Mouse (Mus musculus): ENCODE data around the gene Zfp664.

The Zfp664 gene

DNA sequence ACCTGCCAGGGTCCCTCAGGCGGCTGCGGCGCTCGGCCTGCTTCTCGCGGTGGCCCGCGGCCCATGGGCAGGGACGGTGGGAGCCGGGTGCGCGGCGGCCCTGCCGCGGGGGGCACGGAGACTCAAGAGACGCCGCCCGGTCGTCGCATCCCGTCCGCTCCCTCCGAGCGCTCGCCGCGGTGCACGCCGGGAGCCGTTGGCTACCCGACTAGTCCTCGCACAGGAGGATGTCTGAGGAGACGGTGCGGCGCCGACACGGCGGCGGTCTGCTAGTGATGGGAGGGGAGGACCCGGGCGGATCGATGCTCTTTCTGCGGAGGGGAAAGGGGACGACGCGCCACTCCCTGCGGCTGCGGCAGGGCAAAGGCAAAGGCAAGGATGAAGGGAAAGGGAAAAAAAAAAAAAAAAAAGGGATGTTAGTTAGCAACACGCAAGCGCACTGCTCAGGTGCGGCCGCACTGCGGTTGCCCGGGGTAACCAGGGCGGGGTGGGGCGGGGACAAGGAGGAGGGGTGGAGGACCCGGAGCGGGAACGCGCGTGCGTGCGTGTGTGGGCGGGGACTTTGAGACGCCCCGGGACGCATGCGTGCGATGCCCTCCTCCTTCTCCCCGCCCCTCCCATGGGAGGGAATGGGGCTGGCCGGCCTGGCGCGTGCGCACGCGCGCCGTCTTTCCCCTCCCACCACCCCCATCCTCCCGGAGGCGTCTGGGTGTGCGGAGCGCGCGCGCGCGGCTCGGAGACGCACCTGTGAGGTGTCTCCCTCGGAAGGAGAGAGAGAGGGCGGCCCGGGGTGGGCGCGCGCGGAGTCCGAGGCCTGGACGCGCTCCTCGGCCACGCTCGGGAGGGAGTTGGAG, at the start of gene Zfp664, which contains the start of gene Ccdc92:
Zfp664 (plus strand) TSS at position 679 of the 854 bp plus-strand sequence.
Ccdc92 (minus strand) TSS at position 412 of the 854 bp plus-strand sequence.
- DNase-seq, result peak; percentile 99

DNA sequence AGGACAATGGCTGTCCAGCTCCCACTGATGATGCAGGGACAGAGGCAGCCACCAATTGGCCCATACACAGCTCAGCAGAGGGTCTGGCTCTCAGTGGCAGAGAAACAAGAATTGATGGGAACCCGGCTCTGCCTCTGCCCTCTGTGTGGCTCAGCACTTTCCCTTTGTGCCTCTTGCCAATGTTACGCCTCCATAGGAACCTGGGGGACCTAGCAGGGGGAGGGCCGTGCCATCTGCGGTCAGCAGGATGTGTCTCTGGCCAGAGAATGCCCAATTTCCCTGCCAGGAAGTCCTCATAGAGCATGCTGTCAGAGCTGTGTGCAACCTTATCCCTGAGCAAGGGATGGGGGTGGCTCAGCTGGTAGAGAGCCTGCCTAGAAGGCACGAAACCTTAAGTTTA, 47.7 kb upstream of the Zfp664 start:
- DNase-seq, result peak; percentile 12

DNA sequence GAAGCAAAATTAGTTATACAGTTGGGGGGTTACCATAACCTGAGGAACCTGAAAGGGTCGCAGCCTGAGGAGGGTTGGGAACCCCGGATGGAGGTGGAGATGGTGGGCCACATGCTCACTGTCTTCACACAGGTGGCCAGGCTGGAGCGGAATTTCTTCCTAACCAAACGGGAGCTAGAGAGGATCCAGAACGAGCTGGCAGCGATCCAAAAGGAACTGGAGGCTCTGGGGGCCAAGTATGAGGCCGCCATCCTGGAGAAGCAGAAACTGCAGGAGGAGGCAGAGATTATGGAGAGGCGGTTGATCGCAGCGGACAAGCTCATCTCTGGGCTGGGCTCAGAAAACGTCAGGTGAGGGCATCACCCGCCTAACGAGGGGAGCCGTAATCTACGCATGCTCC, 45.4 kb upstream of the Zfp664 start:
- DNase-seq, result no peak

DNA sequence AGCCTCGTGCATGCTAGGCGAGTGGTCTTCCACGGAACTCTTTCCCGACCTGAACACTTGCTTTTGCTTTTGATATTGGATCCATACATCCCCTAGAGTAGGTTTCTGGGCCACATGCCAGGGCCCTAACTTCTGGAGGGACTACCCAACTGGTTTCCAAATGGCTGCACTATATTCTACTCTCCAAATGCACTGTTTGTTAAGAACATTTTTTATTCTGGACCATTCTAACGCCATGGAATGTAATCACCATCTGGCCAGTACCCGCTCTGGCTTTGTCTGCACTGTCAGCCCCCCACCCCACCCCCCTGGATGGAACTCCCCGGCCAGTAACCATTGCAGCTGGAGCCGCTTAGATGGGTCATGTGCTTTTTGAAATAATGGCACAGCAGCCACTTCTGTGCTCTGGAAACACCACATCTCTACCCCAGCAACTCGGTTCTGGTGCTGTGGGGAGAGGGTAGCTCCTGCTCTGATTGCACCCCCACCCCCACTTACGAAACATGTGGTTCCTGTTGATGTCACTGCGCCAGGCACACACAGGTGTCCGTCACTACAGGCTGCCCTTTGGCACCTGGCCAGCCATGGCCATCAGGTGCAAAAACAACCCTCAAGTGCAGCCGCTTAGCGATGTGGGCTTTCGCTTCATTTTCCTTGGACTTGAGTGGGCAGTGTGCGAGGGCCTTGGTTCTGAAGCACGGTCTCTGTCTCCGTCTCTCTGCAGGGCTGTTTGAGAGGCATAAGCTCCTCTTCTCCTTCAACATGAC, 40.2 kb upstream of the Zfp664 start:
- DNase-seq, result no peak

DNA sequence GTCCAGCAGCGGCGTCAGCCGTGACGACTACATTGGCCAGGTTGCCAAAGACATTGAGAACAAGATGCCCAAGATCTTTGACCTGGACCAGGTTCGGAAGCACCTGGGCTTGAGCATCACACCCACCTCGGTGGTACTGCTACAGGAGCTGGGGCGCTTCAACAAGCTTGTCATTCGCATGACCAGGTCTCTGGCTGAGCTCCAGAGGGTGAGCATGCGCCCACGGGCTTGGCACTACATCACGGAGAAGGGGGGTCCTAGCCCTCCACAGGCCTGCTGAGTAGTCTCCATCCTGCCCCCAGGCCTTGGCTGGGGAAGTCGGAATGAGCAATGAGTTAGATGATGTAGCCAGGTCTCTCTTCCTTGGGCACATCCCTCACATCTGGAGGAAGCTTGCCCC, 32.2 kb upstream of the Zfp664 start:
- no peak for DNase-seq

DNA sequence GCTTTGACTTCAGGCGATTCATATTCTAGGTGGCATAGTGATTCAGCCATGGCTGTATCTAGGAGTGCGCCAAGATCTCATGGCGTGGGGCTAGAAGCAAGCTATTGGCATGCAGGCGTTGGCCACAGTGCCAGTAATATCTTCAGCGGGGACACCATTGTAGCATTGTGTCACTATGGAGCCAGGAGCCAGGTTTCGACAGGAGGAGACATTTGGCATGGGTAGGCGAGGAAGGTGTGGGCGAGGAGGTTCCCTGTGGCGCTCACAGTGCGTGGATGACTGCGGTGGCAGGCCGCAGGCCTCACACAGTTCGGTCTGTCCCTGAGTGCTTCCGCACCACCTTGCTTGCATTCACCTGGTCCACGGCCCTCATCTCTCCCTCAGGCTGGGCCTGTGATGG, 27.3 kb upstream of the Zfp664 start:
- no peak for DNase-seq

DNA sequence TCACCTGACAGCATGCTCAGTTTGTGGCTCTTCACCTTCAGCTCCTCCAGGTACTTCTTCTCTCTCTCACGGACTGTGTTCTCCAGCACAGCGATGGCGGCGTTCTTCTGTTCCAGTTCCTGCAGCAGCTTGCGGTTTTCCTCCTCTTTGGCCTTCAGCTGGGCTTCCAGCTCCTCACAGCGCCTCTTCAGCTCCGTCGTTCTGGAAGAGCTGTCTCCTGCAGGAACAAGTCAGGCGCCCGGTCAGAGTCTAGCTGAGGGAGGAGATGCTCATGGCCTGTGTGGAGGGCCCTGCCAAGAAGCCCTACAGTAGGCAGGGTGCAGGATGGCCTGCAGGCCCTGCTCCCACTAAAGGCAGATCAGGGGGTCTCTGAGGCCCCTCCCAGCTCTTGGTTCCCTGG, 26.4 kb upstream of the Zfp664 start:
- DNase-seq, result no peak

DNA sequence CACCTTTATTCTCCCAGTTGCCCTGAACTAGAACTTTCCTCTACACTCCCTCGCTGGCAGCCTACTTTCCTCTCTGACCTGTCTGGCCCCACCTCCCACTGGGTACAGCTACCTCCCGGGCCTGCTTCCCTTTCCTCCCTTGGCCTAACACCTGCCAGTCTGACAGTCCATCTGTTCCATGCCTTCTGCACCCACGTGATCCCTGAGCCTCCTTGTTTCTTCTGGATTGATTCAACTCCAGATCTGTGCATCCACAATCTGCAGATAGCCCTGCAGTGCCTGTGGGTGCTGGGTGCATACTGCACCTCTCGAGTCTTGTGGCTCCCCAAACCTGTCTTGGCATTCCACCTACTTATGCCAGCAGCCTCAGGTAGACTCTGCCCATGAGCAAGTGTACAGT, 25.9 kb upstream of the Zfp664 start:
- no peak for DNase-seq

DNA sequence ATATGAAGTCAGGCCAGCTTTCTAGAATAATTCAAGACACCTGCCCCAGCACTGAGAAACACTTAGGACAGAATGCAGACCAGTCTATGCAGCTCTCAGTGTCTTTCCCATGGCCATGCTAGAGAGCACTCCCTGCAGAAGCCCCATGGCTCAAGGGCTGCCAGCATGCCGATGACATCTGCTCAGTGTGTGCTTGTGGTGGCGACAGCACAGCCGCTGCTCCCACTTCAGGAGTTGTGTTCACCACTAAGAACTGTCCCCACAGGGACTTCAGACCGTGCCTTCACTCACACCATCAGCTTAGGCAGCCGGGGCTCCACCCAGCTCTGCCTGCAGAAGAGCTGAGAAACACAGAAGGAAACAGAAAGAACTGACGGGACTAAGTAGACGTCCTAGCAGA, 22.3 kb upstream of the Zfp664 start:
- no peak for DNase-seq

DNA sequence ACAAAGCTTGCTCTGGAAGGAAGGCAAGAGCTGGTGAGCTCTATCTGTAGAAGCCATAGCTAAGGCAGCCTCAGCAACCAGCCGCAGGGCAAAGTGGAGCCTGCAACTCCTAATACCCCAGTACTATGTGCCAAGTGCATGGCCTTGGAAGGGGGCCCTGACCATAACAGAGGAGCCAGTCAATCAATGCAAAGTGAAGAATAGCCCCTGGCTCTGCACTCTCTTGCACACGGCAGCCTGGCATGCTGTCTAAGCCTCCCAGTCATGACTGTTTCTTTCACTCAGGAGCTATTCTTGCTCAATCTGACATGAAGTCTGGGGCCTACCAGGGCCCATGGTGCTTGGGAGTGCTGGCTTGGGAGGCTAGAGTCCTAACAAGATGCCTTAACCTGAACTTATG, 21.8 kb upstream of the Zfp664 start:
- DNase-seq, result no peak

DNA sequence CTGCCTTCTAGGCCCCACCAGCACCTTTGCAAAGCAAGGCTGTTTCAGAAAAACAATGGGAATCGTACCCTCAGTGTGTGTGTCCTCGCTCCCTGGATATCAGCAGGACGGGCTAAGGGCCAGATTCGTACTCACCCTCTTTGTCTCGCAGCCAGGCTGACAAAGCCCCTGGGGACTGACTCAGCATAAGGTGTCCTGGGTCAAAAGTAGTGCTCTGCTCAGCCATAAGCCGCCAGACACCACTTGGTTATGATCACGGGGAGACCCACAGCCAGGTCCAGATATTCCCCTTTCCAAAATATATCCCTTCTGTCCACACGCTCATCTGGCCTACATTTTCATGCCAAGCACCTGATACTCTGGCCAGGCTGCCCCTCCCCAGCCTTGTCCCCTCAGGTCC, 19.1 kb upstream of the Zfp664 start:
- DNase-seq, result no peak

DNA sequence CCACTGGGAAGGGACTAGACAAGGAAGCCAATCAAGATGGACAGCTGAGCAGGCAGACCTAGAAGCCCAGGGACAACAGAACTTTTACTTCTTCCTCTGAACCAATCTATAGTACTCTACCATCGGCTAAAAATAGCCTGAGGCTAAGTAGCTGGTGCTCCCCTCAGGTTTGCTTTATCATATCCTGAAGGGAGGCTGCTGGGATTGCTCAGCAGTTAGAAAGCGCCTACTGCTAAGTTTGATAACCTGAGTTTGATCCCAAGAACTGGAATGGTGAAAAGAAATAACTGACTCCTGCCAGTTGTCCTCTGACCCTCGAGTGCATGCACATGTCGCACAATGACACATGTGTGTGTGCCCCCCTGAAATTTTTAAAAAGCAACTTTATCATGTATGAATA, 17.6 kb upstream of the Zfp664 start:
- no peak for DNase-seq

DNA sequence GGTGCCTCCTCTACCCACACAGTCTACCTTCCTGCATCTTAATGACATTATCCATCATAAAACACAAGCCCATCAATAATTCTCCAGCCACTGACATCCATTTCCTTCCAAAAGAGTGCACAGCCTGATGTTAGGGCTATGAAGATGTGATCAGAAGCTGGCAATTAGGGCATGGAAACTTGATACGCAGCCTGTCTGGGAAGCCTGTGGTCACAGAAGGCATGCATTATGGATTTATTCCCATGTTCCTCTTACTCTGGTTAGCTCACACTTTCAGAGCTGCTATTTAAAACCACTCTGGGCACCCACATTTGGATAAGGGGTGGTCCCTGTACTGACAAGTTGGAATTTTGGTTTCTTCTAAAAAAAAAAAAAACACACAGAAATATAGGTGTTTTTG, 15.5 kb upstream of the Zfp664 start:
- no peak for DNase-seq

DNA sequence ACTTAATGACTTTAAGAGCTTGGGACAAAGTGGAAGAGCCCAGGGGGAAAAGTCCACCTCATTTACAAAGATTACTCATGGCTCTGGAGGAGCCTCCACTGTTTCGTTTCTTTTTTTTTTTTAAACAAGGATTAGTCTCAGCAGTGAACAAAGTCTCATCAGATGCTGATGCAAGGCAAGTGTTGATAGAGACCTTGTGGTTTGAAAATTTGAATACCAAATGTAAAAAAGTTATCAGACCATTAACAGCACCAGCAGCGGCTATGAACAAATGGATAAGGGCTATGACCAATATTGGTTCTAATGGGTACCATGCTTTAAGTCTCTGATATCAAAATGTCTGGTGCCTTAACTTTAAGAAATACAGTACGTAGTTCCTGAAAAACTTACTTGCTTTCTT, 13.5 kb upstream of the Zfp664 start:
- DNase-seq, result no peak

DNA sequence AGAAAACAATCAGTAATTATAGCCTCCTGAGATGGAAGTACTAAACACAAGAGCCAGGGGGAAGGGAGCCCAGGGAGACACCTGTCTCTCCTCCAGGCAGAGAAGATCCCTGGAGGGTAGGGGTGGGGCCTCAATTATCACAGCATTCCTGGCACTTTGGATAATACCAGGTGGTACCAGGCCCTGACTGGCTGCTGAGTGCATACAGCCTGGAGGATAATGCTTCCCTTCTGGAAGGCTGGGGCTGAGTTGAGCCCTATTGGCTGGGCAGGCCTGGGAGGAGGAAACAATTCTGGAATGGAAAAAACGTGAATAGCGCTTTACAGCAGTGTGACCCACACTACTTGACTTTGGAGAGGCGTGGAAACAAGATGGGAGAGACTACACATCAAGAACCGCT, 10.9 kb upstream of the Zfp664 start:
- no peak for DNase-seq

DNA sequence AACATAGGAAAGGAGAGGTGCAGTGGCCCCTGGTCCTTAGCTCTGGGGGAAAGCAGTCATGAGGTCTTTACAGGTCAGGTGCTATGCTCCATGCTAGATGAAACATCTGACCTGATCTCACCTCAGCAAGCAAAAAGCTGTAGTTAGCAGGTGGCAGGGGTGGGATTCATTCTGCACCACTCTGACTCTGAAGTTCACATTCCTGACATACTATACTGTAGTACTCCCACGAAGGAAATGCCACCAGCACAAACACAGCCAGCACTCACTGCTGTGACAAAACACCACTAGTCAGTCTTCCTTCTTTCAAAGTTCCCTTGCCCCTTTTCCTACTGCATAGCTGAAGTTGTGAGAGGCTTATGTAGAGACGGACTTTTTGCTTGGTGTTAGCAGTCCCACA, 10.2 kb upstream of the Zfp664 start:
- DNase-seq, result no peak

DNA sequence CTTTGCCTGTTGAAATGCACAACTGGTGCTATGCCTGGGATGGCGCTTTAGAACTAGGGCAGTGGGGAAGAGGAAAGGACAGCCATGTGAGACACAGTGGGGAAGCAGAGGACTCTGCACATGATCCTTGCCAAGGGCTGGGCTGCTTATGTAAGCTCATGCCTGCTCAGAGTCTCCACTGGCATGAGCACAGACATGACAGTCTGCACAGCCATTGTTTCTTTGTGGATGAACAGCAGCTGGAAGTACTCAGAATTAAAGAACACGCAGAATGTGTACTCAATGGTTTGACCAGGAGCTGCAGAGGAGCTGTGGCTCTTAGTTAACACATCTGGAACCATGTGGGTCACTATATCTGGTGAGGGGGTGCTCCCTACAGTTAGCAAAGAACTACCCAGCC, 9.4 kb upstream of the Zfp664 start:
- no peak for DNase-seq

DNA sequence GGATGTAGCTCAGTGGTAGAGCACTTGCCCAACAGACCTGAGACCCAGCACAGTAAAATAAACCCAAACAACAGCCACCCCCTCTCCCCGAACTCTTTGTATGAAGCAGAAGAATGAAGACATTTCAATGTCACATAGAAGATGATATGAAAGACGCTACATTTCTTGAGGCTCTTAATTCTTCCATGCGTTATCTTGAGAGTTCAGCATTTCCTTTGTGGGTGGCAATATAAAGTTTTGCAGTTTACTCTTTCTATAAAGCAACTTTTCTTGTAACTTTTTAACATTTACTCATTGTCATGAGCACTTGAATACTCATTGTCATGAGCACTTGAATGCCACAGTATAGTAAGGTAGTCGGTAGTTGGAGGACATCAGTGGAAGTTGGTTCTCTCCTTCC, 8.3 kb upstream of the Zfp664 start:
- no peak for DNase-seq

DNA sequence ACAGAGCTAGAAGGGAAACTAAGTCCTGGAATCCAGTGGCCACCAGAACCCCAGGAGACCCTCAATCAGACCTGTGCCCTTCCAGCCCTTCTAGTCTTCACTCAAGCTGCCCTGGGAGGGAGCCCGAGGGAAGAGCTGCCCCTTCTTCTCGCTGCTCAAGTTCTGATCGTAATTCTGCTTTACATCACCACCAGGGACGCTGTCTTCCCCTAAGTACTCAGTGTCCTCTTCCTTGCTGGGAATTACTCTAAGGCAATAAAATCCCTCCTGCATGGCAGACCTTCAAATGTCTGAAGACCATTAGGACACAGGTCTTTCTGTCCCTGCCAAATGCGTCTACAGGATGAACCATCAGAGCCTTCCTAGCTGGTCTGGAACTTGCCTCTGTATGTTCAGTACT, 2.5 kb upstream of the Zfp664 start:
- DNase-seq, result no peak

DNA sequence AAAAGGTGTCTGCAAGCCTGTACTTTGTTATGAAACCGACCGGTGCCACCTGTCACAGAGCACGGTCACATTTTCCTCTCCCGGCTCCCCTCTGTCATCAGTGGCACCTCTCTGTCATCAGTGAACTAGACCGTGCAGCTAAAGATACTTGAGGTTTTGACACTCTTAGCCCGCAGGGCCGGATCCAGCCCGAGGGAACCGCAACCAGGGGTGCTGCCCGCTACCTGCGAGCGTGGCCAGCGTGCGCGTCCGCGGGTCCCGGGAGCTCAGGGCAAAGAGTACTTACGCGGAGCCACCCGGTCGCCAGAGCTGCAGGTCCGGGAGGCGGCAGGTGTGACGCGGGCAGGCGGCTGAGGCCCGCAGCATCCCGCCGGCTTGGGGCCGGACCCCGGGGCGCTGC, 1.0 kb upstream of the Zfp664 start:
- DNase-seq, result peak; percentile 27

DNA sequence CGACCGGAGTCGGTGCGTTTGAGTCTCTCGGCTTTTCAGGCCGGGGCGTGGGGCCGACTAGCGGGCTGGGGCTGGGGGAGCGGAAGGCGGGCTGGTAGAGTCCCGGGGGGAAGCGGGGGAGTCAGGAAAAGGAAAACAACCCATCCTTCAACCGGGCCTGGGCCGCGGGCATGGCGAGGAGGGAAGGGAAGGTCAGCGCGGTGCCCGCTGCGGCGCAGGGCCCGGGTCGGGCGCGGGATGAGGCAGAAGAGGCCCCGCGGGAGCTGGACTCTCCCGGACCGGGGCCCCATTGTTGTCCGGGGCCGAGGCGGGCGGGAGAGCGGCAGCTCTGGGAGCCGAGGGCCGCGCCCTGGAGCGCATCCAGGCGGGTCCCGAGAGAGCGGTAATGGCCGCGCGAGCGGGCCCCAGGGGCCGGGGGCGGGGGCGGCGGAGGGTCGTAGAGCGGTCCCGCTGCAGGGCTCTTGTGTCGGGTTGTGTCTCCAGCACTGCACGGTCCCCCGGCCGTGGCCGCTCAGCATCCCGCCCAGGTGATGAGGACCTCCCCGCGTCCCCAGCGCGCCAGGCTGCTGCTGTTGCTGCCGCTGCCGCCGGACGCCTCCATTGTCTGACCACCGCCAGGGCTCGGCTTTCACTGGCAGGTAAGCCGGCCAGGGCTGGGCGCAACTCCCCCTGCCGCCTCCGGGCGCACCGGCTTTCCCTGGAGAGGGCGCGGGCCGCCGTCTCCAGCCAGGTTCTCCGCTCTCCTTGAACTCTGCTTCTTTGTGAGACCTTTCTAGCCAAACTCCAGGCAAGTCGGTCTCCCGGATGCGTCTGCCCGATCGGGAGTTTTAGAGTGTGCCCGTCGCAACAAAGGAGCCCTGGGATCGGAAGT, 615 bp downstream of the Zfp664 start:
- peak; percentile 57 for DNase-seq

DNA sequence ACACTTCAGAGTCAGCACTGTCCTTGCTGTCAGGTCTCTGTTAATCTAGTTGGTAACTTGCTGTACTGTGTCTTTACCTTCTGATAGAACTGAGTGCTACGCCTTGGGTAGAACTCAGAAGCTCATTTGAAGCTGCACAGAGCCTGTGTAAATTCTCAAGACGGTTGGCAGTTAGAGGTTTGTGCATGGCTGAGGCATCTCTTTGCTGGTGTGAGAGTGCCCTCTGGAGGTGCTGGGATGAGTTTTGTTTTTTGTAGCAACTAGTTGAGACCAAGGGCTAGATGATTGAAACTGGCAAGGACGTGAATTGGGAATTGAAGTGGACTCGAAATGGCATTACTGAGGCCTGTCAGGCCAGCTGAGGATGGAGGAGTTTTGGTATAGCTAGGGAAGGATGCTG, 6.5 kb downstream of the Zfp664 start:
- peak; percentile 71 for DNase-seq

DNA sequence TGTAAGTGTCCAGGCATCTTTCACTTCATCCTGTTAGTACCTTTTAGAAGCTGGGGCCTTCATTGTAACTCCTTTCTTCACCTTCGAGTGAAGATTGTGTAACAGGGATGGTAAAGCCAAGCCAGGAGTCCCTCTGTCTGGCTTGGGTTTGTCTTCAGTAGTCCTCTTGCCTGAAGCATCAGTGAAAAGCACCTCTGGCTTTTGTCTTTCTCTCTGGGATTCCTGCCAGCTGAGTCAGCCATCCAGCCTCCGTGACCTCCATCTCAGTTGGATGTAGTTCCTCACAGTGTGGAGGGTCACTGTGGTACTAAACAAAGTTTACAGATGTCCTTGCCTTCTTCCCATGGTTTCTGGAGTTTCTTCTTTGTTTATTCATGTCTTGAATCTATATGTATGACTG, 9.5 kb downstream of the Zfp664 start:
- DNase-seq, result peak; percentile 60

Data from kidney, postnatal 14 days (tissue).